Mouse (Mus musculus): Measurements from ENCODE around the gene Ints1.

Ints1 gene

GRCm38 (mm10) chr5:139775216-139775926 lies at the start of gene Ints1:
TSS of gene Ints1 (minus strand) at chr5:139775674.
- peak; percentile 97 to 98 for DNase-seq (ENCODE audit: low spot score in 2 of 2)

GRCm38 (mm10) chr5:139824531-139824930 lies 49.1 kb upstream of the Ints1 start:
- DNase-seq (ENCODE audit: low spot score in 2 of 2): no peak

- no peak for DNase-seq (ENCODE audit: low spot score in 2 of 2)
These were observed 46.3 kb upstream of the Ints1 start for GRCm38 (mm10) chr5:139821466-139822459.

- DNase-seq (ENCODE audit: low spot score in 2 of 2): no peak
These were observed 44.2 kb upstream of the Ints1 start, which contains the start of gene Tmem184a for GRCm38 (mm10) chr5:139819538-139820181. TSS of gene Tmem184a (minus strand) at chr5:139819917.

GRCm38 (mm10) chr5:139818801-139819200 lies 43.3 kb upstream of the Ints1 start:
- no peak for DNase-seq (ENCODE audit: low spot score in 2 of 2)

GRCm38 (mm10) chr5:139818056-139818455 lies 42.6 kb upstream of the Ints1 start:
- DNase-seq (ENCODE audit: low spot score in 2 of 2): no peak

- no peak for DNase-seq (ENCODE audit: low spot score in 2 of 2)
These were observed 41.8 kb upstream of the Ints1 start for GRCm38 (mm10) chr5:139817292-139817691.

GRCm38 (mm10) chr5:139816445-139816844 lies 41.0 kb upstream of the Ints1 start:
- no peak for DNase-seq (ENCODE audit: low spot score in 2 of 2)

GRCm38 (mm10) chr5:139815964-139816363 lies 40.5 kb upstream of the Ints1 start:
- no peak for DNase-seq (ENCODE audit: low spot score in 2 of 2)

- no peak for DNase-seq (ENCODE audit: low spot score in 2 of 2)
These were observed 38.5 kb upstream of the Ints1 start for GRCm38 (mm10) chr5:139813963-139814381.

- no peak for DNase-seq (ENCODE audit: low spot score in 2 of 2)
These were observed 37.6 kb upstream of the Ints1 start for GRCm38 (mm10) chr5:139813126-139813490.

GRCm38 (mm10) chr5:139812398-139813125 lies 37.1 kb upstream of the Ints1 start:
- DNase-seq (ENCODE audit: low spot score in 2 of 2): no peak

- DNase-seq (ENCODE audit: low spot score in 2 of 2): no peak
These were observed 36.4 kb upstream of the Ints1 start for GRCm38 (mm10) chr5:139811677-139812397.

- DNase-seq (ENCODE audit: low spot score in 2 of 2): no peak
These were observed 33.9 kb upstream of the Ints1 start for GRCm38 (mm10) chr5:139809397-139809796.

GRCm38 (mm10) chr5:139805924-139806323 lies 30.4 kb upstream of the Ints1 start:
- no peak for DNase-seq (ENCODE audit: low spot score in 2 of 2)

- no peak for DNase-seq (ENCODE audit: low spot score in 2 of 2)
These were observed 29.2 kb upstream of the Ints1 start for GRCm38 (mm10) chr5:139804573-139805111.

GRCm38 (mm10) chr5:139804107-139804551 lies 28.7 kb upstream of the Ints1 start:
- no peak for DNase-seq (ENCODE audit: low spot score in 2 of 2)

- DNase-seq (ENCODE audit: low spot score in 2 of 2): peak in 1 of 2 experiments; percentile 68
These were observed 28.2 kb upstream of the Ints1 start for GRCm38 (mm10) chr5:139803601-139804102.

GRCm38 (mm10) chr5:139803165-139803564 lies 27.7 kb upstream of the Ints1 start:
- DNase-seq (ENCODE audit: low spot score in 2 of 2): no peak

- no peak for DNase-seq (ENCODE audit: low spot score in 2 of 2)
These were observed 26.4 kb upstream of the Ints1 start for GRCm38 (mm10) chr5:139801880-139802279.

All from right cerebral cortex, postnatal 10 days (tissue).